Mouse (Mus musculus) forebrain, embryonic 16.5 days (tissue): Measurements from ENCODE around the gene Plekha6. TPM values are rescaled to one million over a fixed set of nuclear protein-coding genes. Genes with fewer than 3 reads are reported as not detected.

Experiments
- ATAC-seq: fragments of 200-750 bp; cut with Nextera tagmentation; 2 replicates; pipeline ENCODE4 v1.8.0; 2017; ENCODE audit warnings: mild to moderate bottlenecking, moderate library complexity
- H3K27ac ChIP-seq: fragments of 300-500 bp; sonication (generic); 2 replicates; pipeline ENCODE4 v1.5.1; 2014; ENCODE audit warnings: low read length, control low read depth
- H3K27me3 ChIP-seq: fragments of 300-500 bp; sonication (generic); replicated peaks from 2 replicates; pipeline ENCODE4 v1.6.1; 2014; ENCODE audit warnings: low read length; ENCODE audit not compliant: control insufficient read depth, insufficient read depth
- H3K36me3 ChIP-seq: fragments of 300-500 bp; sonication (generic); 2 replicates; pipeline ENCODE4 v1.6.1; 2014; ENCODE audit not compliant: control insufficient read depth, insufficient read depth
- H3K4me1 ChIP-seq: fragments of 300-500 bp; sonication (generic); replicated peaks from 2 replicates; pipeline ENCODE4 v1.6.1; 2014; ENCODE audit warnings: low read length; ENCODE audit not compliant: control insufficient read depth, insufficient read depth
- H3K4me2 ChIP-seq: fragments of 300-500 bp; sonication (generic); 2 replicates; pipeline ENCODE4 v1.6.1; 2014; ENCODE audit warnings: mild to moderate bottlenecking, low read length, control low read depth
- H3K4me3 ChIP-seq: fragments of 300-500 bp; sonication (generic); replicated peaks from 2 replicates; pipeline ENCODE4 v1.5.1; 2014; ENCODE audit warnings: mild to moderate bottlenecking, low read length, control low read depth
- H3K9ac ChIP-seq: fragments of 300-500 bp; sonication (generic); replicated peaks from 2 replicates; pipeline ENCODE4 v1.6.1; 2014; ENCODE audit warnings: low read depth, low read length, control low read depth
- H3K9me3 ChIP-seq: fragments of 300-500 bp; sonication (generic); 2 replicates; pipeline ENCODE4 v1.6.1; 2016; ENCODE audit warnings: low read length; ENCODE audit not compliant: control insufficient read depth
- WGBS: fragments of 180-500 bp; shearing (Covaris S2); extraction: QIAGEN DNeasy Blood & Tissue Kit; methylation state at CpG from one replicate; pipeline ENCODE4 v1.1.7; 2014; 5-methylcytosine and 5-hydroxymethylcytosine counted together
- polyA plus RNA-seq: library from polyadenylated mRNA; unstranded; fragments of >200 nt; fragmentation: Nextera tagmentation; extraction: Ambion mirVana; gene quantifications from 2 replicates; pipeline ENCODE4 v1.2.1, GENCODE M21; 2015

Plekha6 gene
- polyA plus RNA-seq, 1 experiment from 2014 or later, result 11.7 TPM

DNA sequence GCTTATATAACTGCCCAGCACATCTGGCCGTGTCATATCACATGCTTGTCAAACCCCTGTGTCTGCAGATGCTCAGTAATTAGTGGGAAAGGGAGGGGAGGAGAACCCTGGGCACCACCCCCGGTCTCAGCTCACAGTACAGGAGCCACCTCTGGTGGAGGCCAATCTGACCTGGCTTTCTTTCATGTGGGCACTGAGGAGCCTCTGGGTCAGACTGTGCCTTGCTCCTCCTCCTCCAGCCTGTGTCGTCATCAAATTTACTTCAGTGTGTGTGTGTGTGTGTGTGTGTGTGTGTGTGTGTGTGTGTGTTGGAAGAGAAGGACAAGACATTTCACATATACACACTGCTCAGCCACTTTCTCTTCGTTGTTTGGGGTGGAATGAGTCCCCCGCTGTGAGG is 159.3 kb downstream of the Plekha6 start:
- WGBS, result 53% methylated on average over 5 of the region's 5 CpGs
- Histone ChIP-seq H3K4me1 (peaks cover 5% of the 10 kb centered on the region; the same call in 1 of the 2 replicates), H3K4me3 (no peak overlapping the region), H3K36me3 (no peaks in the 10 kb centered on the region), H3K27ac (no peak overlapping the region), H3K27me3 (no peaks in the 10 kb centered on the region), H3K9ac (no peak overlapping the region), H3K4me2 (no peak overlapping the region), H3K9me3 (no peaks in the 10 kb centered on the region)
- ATAC-seq, result no peak

DNA sequence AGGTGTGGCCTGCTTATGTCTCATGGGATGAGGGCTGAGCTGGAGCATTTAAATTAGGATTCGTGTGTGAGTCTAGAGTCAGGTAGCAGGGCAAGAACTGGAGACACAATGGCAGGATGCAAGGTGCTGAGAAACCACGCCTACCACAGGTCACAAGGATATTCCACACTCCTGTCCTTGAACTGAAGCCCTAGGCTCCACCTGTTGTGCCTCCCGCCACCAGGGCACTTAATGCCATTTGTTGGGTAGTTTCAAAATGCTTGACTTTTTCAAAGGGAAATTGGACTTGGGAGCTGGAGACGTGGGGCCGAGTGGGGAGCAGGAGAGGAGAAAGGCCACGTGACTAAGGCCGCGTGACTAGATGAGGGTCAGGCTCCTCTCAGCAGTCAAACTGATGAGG is 161.9 kb downstream of the Plekha6 start:
- WGBS, result 89% methylated on average over 8 of the region's 8 CpGs
- Histone ChIP-seq H3K9me3 (no peaks in the 10 kb centered on the region), H3K4me1 (peaks cover 21% of the 10 kb centered on the region), H3K4me3 (no peak overlapping the region), H3K9ac (no peak overlapping the region), H3K27me3 (no peaks in the 10 kb centered on the region; the same call in 1 of the 2 replicates), H3K36me3 (no peaks in the 10 kb centered on the region), H3K4me2 (no peak overlapping the region), H3K27ac (no peak overlapping the region)
- no peak for ATAC-seq

DNA sequence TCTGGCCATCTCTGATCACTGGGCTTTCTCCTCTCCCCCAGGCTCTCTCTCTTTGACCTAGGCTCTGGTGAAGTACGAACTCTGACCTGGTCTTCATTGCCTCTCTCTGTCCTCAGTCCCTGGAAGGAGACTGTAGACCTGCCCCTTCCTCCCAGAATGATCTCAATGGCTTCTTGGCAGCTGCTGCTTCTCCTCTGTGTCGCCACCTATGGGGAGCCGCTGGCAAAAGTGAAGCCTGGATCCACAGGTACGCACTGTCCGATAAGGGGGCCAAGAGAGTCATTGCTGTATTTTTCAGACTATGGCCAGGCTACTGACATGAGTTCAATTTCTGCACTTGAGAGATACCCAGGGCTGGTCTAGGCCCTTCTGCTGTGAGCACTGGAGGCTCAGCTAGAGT is 163.1 kb downstream of the Plekha6 start:
- Histone ChIP-seq H3K4me1 (peaks cover 23% of the 10 kb centered on the region), H3K9me3 (no peaks in the 10 kb centered on the region), H3K4me3 (no peak overlapping the region), H3K36me3 (no peaks in the 10 kb centered on the region), H3K9ac (no peak overlapping the region), H3K4me2 (no peak overlapping the region), H3K27me3 (no peaks in the 10 kb centered on the region; the same call in 1 of the 2 replicates), H3K27ac (no peak overlapping the region)
- no peak for ATAC-seq
- WGBS, result 77% methylated on average over 5 of the region's 5 CpGs

DNA sequence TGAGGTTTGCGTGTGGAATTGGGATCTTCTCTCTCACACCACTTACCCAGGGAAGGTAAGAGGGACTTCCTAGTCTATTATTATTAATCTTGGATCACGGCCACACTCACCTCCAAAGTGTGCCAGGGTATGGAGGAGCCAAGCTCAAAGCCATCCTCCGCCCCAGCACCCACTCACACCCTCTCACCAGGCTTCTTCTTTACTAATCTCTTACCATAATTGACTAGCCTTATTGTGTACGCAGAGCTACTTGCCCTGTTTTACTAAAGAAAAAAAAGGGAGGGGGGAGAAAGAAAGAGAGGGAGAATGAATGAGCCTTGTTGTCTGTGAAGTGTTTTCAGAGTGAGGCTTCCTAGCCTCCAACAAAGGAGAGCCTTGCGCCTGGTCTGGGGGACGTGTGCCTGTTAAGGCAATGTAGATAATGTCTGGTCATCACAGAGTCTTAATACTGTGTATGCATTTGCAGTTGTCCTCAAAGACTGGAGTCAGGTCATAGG is 164.3 kb downstream of the Plekha6 start:
- 19% methylated on average over 6 of the region's 6 CpGs for WGBS
- 0 out of 2 replicates have a peak, but pooled peaks have one; percentile 41 for ATAC-seq
- Histone ChIP-seq H3K4me1 (peaks cover 23% of the 10 kb centered on the region), H3K27me3 (no peaks in the 10 kb centered on the region; the same call in 1 of the 2 replicates), H3K9ac (no peak overlapping the region), H3K4me2 (no peak overlapping the region), H3K9me3 (no peaks in the 10 kb centered on the region), H3K27ac (no peak overlapping the region), H3K36me3 (no peaks in the 10 kb centered on the region), H3K4me3 (no peak overlapping the region)

DNA sequence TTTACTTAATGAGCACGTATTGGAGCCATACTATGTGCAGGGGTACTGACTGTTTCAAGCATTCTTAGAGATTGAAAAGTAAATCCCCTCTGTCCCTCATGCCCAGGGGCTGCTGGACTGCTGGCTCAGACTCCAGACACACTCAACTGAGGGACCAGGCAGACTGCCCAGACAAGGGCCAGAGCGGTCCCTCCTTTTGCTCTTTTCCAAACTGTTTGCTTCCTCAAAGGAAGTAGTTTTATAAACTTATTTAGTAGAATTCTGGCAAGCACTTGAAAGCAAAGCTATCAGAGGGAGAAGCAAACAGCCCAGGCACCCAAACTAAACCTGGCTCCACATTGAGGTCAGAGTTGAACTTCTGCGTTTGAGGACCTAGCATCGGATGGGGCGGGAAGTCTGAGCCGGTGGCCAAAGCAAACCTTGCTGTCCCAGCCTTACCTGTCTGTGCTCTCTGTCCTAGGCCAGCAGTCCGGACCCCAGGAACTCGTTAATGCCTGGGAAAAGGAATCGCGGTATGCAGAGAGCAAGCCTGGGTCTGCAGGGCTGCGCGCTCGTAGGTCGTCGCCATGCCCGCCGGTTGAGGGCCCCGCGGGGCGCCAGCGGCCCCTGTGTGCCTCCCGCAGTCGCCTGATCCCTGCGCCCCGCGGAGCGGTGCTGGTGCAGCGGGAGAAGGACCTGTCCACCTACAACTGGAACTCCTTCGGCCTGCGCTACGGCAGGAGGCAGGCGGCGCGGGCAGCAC is 165.1 kb downstream of the Plekha6 start:
- 5% methylated on average over 34 of the region's 34 CpGs for WGBS
- H3K9me3 ChIP-seq, result no peaks in the 10 kb centered on the region
- H3K36me3 ChIP-seq, result no peaks in the 10 kb centered on the region
- ATAC-seq, result 0 out of 2 replicates have a peak, but pooled peaks have one; percentile 49
- H3K27me3 ChIP-seq, result no peaks in the 10 kb centered on the region; the same call in 1 of the 2 replicates
- H3K9ac ChIP-seq, result peak overlapping the region; percentile 48
- H3K4me2 ChIP-seq, result peak overlapping the region; percentile 59
- H3K27ac ChIP-seq, result no peak overlapping the region
- peak overlapping the region; percentile 32 for H3K4me3 ChIP-seq
- peaks cover 23% of the 10 kb centered on the region for H3K4me1 ChIP-seq

DNA sequence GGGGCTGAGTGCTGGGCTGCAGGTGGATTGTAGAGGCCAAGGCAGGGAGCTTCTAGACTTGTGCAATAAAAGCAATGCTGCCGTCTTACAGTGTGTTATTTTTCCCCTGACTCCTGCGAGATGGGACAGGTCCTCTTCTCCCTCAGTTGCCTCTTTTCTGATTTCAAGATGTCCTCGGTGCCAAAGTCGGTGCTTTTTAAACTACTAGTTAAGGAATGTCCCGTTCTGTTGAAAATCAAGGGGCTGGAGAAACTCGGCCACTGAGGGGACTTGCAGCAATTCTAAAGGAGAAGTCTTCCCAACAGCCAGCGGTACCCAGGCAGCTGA is 165.6 kb downstream of the Plekha6 start:
- Histone ChIP-seq H3K4me1 (peaks cover 23% of the 10 kb centered on the region), H3K36me3 (no peaks in the 10 kb centered on the region), H3K4me2 (peak overlapping the region; percentile 59), H3K9ac (peak overlapping the region; percentile 48), H3K27ac (no peak overlapping the region), H3K27me3 (no peaks in the 10 kb centered on the region; the same call in 1 of the 2 replicates), H3K4me3 (peak overlapping the region; percentile 32), H3K9me3 (no peaks in the 10 kb centered on the region)
- no peak for ATAC-seq
- 29% methylated on average over 7 of the region's 7 CpGs for WGBS

DNA sequence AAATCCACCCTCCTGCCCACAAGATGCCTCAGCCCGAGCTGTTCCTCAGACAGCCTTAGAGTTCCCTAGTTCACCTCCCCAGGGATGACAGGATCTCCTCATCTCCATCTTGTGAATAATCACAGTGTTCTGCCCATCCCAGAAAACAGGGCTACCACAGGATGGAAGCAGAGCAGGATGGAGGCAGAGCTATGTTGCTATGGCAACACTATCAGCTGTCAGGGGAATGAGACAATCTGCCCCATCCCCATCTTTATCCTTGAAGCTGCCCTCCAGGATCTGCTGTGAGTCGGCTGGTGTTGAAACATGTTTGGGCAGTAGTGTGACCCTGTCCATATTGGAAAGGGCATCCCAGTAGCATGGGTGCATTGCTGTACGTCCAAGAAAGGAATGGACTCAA is 167.1 kb downstream of the Plekha6 start:
- Histone ChIP-seq H3K4me1 (peaks cover 23% of the 10 kb centered on the region), H3K27ac (no peak overlapping the region), H3K4me2 (no peak overlapping the region), H3K9ac (no peak overlapping the region), H3K4me3 (no peak overlapping the region), H3K9me3 (no peaks in the 10 kb centered on the region), H3K27me3 (no peaks in the 10 kb centered on the region; the same call in 1 of the 2 replicates), H3K36me3 (no peaks in the 10 kb centered on the region)
- ATAC-seq, result peak; percentile 76
- WGBS, result 54% methylated on average over 3 of the region's 3 CpGs

DNA sequence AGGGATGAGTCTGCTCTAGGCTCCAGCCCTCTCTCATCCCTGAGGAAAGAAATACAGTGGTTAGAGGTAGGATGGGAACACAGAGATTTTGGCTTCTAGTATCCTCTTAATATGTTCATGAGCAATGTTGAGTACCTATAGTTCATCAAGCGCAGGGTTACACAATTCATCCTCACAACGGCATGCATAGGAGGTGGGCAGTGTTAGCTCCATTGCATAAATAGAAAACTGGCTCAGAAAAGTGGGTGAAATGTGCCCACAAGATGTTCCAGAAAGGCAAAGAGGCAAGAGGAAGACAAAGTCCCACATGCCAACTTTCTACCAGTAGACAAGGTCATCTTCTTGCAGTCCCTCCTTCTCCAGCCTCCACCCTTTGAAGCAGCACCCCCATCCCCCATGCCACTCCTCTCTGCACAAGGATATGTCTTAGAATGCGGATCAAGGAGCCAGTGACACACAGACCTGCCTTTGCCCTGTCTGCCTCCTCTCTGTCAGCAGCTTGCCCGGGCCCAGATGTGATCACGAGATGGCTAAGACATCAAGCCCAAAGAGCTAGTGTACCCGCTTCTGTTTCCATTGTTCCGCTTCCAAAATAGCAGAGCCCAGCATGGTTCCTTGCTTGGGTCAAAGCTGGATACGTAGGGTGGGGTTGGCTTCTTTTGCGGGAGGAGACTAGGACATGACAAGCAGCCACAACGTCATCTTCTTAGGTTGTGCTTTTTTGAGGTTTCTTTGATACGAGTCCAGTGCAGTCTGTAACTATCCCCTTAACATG is 168.8 kb downstream of the Plekha6 start:
- H3K9ac ChIP-seq, result no peak overlapping the region
- WGBS, result 89% methylated on average over 11 of the region's 11 CpGs
- H3K27ac ChIP-seq, result no peak overlapping the region
- no peaks in the 10 kb centered on the region for H3K36me3 ChIP-seq
- H3K27me3 ChIP-seq, result no peaks in the 10 kb centered on the region; the same call in 1 of the 2 replicates
- H3K4me3 ChIP-seq, result no peak overlapping the region
- no peaks in the 10 kb centered on the region for H3K9me3 ChIP-seq
- no peak overlapping the region for H3K4me2 ChIP-seq
- peaks cover 23% of the 10 kb centered on the region for H3K4me1 ChIP-seq
- no peak for ATAC-seq

DNA sequence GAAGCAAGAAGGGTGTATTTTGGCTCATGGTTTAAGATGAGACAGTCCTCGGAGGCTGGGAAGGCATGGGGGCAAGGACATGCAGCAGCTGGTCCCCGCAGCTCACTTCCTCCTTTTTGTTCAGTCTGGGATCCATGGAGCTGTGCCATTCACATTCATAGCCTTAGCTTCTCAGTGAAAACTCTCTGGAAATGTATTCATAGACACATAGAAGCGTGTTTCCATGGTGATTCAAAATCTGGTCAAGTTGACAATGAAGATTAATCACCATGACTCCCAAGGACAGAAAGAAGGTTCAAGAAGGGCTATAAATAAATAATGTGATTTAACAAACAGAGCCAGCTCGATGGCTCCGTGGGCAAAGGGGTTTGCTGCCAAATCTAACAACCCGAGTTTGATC is 169.9 kb downstream of the Plekha6 start:
- no peak overlapping the region for H3K4me3 ChIP-seq
- no peak for ATAC-seq
- no peak overlapping the region for H3K27ac ChIP-seq
- no peak overlapping the region for H3K4me2 ChIP-seq
- peaks cover 17% of the 10 kb centered on the region for H3K4me1 ChIP-seq
- no peaks in the 10 kb centered on the region for H3K9me3 ChIP-seq
- no peak overlapping the region for H3K9ac ChIP-seq
- 52% methylated on average over 6 of the region's 6 CpGs for WGBS
- H3K36me3 ChIP-seq, result no peaks in the 10 kb centered on the region
- no peaks in the 10 kb centered on the region; the same call in 1 of the 2 replicates for H3K27me3 ChIP-seq
